Mouse (Mus musculus) fibroblast of lung, adult 2 months (primary cell): ENCODE measurements at regions not wholly inside any gene's neighbourhood (a gene's known extent, or its start where the extent isn't known, plus 50 kb on each side); places are given as distances from the start of the nearest gene placed in this dataset.
A peak's percentile ranks its signal among the peaks of the same experiment; 100 is the strongest.

Experiments
- DNase-seq: peaks from one replicate; pipeline ENCODE4 v3.0.0-alpha.2; 2011; ENCODE audit warnings: low read depth

DNA sequence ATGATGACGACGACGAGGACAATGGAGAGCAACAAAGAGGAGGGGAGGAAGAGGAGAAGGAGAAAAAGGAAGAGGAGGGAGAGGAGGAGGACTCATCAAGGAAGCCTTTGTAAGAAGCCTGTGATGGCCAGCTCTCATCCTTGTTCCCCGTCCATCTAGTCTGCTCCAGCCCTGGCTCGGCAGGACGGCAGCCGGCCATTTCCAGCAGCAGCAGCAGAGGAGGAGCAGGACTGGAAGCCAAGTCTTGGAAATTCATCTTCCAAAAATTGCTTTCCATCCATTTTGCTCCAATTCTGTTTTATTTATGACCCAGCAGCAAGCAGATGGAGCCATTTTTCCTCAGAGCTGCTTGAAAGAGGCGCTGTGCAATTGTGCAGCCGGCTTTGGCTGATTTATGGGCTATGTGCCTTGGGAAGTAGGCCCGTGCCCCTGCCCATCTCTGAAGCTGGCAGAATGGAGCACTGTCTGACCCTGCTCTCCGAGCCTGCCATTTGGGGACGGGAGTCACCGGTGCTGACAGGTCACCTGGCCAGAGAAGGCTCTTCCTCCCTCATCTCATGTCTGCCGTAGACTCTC, 231.2 kb upstream of the N4bp1 start:
- DNase-seq = no peak

- no peak for DNase-seq
Measured at GRCm38 (mm10) chr8:87112355-87112754, 227.3 kb upstream of the N4bp1 start.

DNA sequence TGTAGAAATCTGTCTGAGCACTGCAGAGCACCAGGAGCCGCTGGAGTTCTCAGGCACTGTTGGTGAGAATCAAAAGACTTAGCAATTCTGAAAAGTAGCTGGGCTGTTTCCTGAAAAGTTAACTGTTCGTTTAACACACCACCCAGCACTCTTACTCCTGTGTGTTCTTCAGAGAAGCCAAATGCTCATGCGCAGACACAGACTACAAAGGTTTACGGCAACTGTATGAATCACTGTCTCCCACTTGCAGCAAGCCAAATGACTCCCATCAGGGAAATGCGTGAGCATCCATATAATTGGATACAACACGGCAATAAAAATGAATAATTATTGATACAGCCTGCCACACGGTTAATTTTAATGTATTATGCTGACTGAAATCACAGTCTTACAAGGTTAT, 220.0 kb upstream of the N4bp1 start:
- DNase-seq = no peak

DNA sequence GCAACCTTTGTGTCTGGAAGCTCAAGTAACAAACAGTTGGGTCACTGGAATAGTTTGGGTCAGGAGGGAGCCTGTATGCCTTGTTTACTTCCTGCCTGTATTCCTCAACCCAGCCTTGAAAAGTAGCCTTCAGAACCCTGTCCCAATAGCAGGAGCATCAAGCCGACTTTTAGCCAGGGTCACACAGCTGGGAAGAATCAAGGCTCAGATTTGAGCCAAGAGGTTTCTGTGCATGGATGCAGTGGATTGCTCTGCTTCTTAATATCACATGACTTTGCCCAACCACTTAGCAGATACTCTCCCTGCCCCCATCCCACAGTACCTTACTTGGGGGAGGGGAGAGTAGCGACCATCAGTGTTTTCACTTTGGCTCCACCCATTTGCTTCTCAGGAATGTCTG, 210.2 kb upstream of the N4bp1 start:
- no peak for DNase-seq

DNA sequence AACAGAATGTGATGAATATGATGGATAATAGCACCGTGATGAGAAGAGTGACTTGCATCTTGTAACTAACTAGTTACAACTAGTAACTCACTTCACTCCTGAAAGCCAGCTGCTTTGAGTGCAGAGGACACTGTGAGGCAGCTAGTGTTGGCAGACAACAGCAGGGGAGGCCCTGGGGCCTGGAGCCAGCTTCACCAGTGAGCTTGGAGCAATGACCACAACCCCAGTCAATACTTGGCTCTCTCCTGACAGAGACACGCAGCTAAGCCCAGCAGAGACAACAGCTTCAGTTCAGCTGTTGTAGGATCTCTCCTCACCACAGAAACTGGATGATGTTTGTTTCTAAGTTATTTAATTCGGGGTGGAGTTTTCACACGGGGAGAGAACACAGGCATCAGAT, 209.6 kb upstream of the N4bp1 start:
- no peak for DNase-seq

GRCm38 (mm10) chr8:87093716-87094115, 208.7 kb upstream of the N4bp1 start:
- no peak for DNase-seq

GRCm38 (mm10) chr8:87093081-87093480, 208.0 kb upstream of the N4bp1 start:
- no peak for DNase-seq

GRCm38 (mm10) chr8:87087451-87088095, 202.5 kb upstream of the N4bp1 start:
- no peak for DNase-seq

- DNase-seq = no peak
Measured at GRCm38 (mm10) chr8:87078260-87078659, 193.2 kb upstream of the N4bp1 start.

DNA sequence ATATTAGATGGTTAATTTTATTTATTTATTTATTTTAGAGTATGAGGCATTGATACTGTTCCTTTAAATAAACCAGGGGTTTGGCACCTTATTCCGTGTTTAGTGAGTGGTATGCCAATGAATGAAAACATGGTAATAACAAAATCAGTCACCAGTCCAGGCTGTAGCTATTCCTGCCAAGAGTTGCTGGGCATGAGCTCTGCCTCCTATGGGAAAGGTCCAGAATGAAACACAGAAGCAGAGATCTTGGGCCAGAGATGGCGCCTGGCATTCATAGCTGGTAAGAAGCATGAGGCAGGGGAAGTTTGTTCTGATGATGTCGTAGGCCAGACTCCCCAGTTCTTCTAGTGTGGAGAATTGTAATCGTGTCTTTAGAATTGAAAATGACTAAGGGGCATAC, 190.9 kb upstream of the N4bp1 start:
- DNase-seq = no peak

GRCm38 (mm10) chr8:87071224-87071623, 186.2 kb upstream of the N4bp1 start:
- peak; percentile 56 for DNase-seq

DNA sequence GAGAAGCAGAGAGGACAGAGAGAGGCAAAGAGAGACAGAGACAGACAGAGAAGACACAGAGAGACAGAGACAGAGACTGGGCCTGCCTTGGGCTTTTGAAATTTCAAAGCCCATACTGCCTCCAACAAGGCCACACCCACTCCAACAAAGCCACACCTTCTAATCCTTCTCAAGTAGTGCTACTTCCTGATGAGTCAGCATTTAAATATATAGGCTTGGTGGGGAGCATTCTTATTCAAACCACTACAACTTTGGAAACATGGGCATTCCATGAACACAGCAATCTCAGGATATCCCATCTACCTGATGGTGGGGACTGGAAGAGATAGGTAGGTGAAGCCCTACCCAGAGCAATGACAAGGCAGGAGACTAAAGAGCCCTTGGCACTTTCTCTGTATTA, 182.0 kb upstream of the N4bp1 start:
- DNase-seq = no peak

GRCm38 (mm10) chr8:87064768-87065167, 179.7 kb upstream of the N4bp1 start:
- no peak for DNase-seq

DNA sequence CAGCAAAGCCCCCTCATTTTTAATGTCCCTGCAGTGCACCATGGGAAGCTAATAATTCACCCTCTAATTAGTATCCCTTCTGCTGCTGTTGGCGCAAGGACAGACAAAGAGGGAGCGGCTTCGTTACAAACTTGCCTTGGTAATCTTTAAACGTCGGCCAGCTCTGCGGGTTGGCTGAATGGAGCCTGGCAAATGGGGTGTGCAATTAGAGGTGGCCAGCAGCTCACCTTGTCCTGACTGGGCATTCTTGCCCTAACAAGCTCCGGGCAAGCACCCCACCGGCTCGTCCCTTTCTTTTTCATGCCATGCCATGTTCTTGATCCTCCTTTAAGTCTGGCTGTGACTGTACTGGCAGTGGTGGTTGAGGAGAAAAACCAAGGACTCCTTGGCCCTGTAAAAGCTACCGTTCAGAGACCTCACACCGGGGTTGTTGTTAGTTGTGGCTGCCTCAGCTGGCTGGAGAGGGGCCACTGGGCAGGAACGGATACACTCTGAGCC, 179.2 kb upstream of the N4bp1 start:
- DNase-seq = no peak

DNA sequence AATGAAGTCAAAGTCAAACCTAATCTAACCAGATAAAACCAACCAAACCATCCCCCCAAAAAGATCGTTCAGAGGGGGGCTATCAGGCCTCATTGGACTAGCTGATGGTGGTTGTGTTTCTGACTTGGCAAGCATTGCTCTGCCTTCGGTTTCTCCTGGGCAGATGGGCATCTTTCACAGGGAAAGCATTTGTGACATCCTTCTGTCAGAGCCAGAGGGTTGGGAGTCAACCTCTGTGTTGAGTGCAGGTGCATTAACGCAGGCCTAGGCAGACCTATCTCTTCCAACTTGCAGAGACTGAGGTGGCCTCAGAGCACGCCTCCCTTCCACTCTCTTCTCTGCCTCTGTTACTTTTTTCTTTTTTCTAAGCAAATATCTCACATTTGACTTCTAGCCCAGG, 178.5 kb upstream of the N4bp1 start:
- no peak for DNase-seq

- DNase-seq = peak; percentile 20
Measured at GRCm38 (mm10) chr8:87049746-87050145, 164.7 kb upstream of the N4bp1 start.

GRCm38 (mm10) chr8:87049196-87049595, 164.1 kb upstream of the N4bp1 start:
- no peak for DNase-seq

DNA sequence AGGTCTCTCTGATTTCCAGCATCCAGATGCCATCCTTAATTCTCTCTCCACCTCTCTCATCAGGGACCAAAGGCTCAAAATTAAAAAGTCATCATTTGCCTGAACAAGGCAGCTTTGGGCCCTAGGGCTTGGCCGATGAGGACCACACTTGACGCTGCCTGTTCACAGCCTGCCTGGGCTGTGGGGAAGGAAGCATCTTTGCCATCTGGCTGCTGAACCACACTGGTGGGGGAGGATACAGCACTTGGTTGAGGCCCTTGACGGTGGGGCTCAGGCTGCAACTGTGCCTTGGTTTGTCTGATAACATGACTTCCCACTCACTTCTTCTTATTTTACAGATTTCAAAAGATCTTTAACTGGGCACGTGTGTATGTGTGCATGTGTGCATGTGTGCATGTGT, 161.5 kb upstream of the N4bp1 start:
- no peak for DNase-seq

DNA sequence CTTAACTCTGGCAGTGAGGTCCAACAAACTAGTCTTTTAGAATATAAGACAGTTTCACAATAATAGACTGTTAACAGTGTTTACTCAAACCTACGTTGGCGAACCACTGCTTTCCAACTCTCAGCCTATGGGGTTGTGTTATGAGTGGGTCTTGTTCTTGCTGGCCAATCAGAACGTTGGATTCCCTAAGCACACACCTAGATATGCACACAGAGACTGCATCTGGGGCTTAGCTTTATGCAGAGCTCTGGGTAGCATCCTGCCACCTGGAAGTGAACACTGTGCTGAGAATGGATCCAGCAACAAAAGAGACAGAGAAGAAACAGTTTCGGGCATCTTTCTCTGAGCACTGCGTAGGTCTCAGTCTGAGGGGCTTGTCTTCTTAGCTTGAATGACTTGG, 158.0 kb upstream of the N4bp1 start:
- no peak for DNase-seq

DNA sequence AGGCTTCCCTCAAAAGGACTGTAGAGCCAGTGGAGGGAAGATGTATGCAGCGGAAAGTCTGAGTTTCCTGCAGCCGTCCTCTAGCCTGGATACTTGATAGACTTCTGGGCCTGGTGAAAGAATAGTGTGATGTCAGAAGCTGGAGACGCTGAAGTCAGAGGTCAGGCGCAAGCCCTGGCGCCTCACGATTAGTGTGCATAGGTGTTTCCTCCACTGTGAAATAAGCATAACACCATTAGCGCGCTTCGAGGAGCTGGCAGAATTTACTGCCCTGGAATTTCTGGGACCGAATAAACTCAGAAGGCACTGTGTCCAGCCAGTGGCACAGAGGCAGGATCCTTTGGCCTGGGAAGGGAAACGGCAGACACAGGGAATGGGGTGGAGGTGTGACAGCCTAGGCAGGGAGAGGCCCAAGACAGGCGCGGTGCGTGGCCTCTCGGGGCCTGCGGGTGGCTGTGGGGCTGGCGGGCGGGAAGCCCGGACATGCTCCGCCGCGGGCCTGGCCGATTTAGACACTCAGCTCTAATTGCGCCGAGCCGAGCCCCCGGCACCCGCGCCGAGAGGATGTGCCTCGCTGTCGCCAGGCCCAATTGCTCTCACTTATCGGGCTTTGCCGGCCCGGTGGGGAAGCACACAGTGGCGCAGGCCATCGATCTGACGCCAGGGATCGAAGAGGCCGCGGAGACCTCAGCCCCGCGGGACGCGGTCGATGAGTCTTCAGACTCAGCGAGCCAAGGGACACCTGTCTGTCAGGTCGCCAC, 152.7 kb upstream of the N4bp1 start:
- no peak for DNase-seq

- no peak for DNase-seq
Measured at GRCm38 (mm10) chr8:87035996-87036395, 150.9 kb upstream of the N4bp1 start.

GRCm38 (mm10) chr8:87028171-87028570, 143.1 kb upstream of the N4bp1 start:
- DNase-seq = no peak

DNA sequence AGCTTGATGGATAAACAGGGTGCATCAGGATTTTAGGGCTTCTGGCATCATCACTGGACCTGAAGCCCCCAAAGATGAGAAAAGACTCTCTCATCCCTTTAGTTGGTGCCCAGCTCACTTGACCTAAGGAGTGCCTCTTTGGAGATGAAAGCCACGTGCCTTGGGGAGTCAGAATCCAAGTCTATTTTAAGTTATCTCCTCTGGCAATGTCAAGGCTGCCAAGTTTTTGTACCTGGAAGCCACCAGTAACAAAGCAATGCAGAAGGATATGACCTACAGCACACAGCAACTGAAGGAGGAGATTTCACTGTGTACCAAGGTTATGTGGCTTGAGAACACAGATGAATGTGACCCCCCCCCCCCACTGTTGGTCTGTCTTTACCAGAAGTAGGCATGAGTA, 140.9 kb upstream of the N4bp1 start:
- DNase-seq = no peak
